Mouse (Mus musculus): ENCODE results near the gene Xpnpep2. TPM values are rescaled to one million over a fixed set of nuclear protein-coding genes. Genes with fewer than 3 reads are reported as not detected.

The Xpnpep2 gene
- polyA plus RNA-seq, 1 experiment = not detected

GRCm38 (mm10) chrX:48138539-48139275, 30.2 kb downstream of the Xpnpep2 start:
- Histone ChIP-seq H3K36me3 (ENCODE audit: control insufficient read depth) (no peaks in the 10 kb centered on the region), H3K4me1 (ENCODE audit: control insufficient read depth) (peaks cover 45% of the 10 kb centered on the region), H3K4me3 (replicated peaks) (no peak overlapping the region), H3K9me3 (ENCODE audit: control insufficient read depth, low read length) (no peaks in the 10 kb centered on the region), H3K27me3 (ENCODE audit: control insufficient read depth) (no peaks in the 10 kb centered on the region)
- peak; percentile 58 for TF ChIP-seq GATA1 (IDR thresholded peaks at IDR 0.05; ENCODE audit: low read length)
- TF ChIP-seq TAL1 (IDR thresholded peaks at IDR 0.05; ENCODE audit: low read length) = peak; percentile 17; the same call in 1 of the 3 replicates

GRCm38 (mm10) chrX:48139368-48140285, 31.1 kb downstream of the Xpnpep2 start:
- no peaks in the 10 kb centered on the region for H3K36me3 ChIP-seq (ENCODE audit: control insufficient read depth)
- no peak overlapping the region for H3K4me3 ChIP-seq (replicated peaks)
- peaks cover 45% of the 10 kb centered on the region for H3K4me1 ChIP-seq (ENCODE audit: control insufficient read depth)
- TF ChIP-seq TAL1 (IDR thresholded peaks at IDR 0.05; ENCODE audit: low read length) = no peak
- TF ChIP-seq GATA1 (IDR thresholded peaks at IDR 0.05; ENCODE audit: low read length) = no peak
- no peaks in the 10 kb centered on the region for H3K27me3 ChIP-seq (ENCODE audit: control insufficient read depth)
- no peaks in the 10 kb centered on the region for H3K9me3 ChIP-seq (ENCODE audit: control insufficient read depth, low read length)

GRCm38 (mm10) chrX:48140286-48140877, 31.9 kb downstream of the Xpnpep2 start:
- no peak overlapping the region for H3K4me3 ChIP-seq (replicated peaks)
- H3K4me1 ChIP-seq (ENCODE audit: control insufficient read depth) = peaks cover 45% of the 10 kb centered on the region
- H3K9me3 ChIP-seq (ENCODE audit: control insufficient read depth, low read length) = no peaks in the 10 kb centered on the region
- H3K36me3 ChIP-seq (ENCODE audit: control insufficient read depth) = no peaks in the 10 kb centered on the region
- H3K27me3 ChIP-seq (ENCODE audit: control insufficient read depth) = no peaks in the 10 kb centered on the region
- no peak for TF ChIP-seq GATA1 (IDR thresholded peaks at IDR 0.05; ENCODE audit: low read length)

- Histone ChIP-seq H3K9me3 (ENCODE audit: control insufficient read depth, low read length) (no peaks in the 10 kb centered on the region), H3K4me1 (ENCODE audit: control insufficient read depth) (peaks cover 45% of the 10 kb centered on the region), H3K4me3 (replicated peaks) (no peak overlapping the region), H3K36me3 (ENCODE audit: control insufficient read depth) (no peaks in the 10 kb centered on the region), H3K27me3 (ENCODE audit: control insufficient read depth) (no peaks in the 10 kb centered on the region)
- TF ChIP-seq GATA1 (IDR thresholded peaks at IDR 0.05; ENCODE audit: low read length) = no peak
- TF ChIP-seq TAL1 (IDR thresholded peaks at IDR 0.05; ENCODE audit: low read length) = no peak
Observed at GRCm38 (mm10) chrX:48141481-48141880, 33.0 kb downstream of the Xpnpep2 start.

GRCm38 (mm10) chrX:48143415-48144335, 35.1 kb downstream of the Xpnpep2 start:
- no peaks in the 10 kb centered on the region for H3K9me3 ChIP-seq (ENCODE audit: control insufficient read depth, low read length)
- no peaks in the 10 kb centered on the region for H3K27me3 ChIP-seq (ENCODE audit: control insufficient read depth)
- TF ChIP-seq GATA1 (IDR thresholded peaks at IDR 0.05; ENCODE audit: low read length) (no peak), TAL1 (IDR thresholded peaks at IDR 0.05; ENCODE audit: low read length) (no peak)
- peaks cover 32% of the 10 kb centered on the region for H3K4me1 ChIP-seq (ENCODE audit: control insufficient read depth)
- H3K4me3 ChIP-seq (replicated peaks) = peak overlapping the region; percentile 56
- H3K36me3 ChIP-seq (ENCODE audit: control insufficient read depth) = no peaks in the 10 kb centered on the region

- no peak within 1 kb of the TSS for H3K4me3 ChIP-seq (replicated peaks)
- H3K36me3 ChIP-seq (ENCODE audit: control insufficient read depth) = no peaks in the 10 kb centered on the region
- H3K4me1 ChIP-seq (ENCODE audit: control insufficient read depth) = peaks cover 10% of the 10 kb centered on the region
- no peaks in the 10 kb centered on the region for H3K27me3 ChIP-seq (ENCODE audit: control insufficient read depth)
- no peaks in the 10 kb centered on the region for H3K9me3 ChIP-seq (ENCODE audit: control insufficient read depth, low read length)
- no peak for TF ChIP-seq GATA1 (IDR thresholded peaks at IDR 0.05; ENCODE audit: low read length)
- no peak for TF ChIP-seq TAL1 (IDR thresholded peaks at IDR 0.05; ENCODE audit: low read length)
Observed at GRCm38 (mm10) chrX:48146262-48146661, 37.7 kb downstream of the Xpnpep2 start, which contains the start of gene Sash3. TSS of gene Sash3 (plus strand) at chrX:48146436.

- H3K4me3 ChIP-seq (replicated peaks) = no peak overlapping the region
Observed at GRCm38 (mm10) chrX:48147226-48147625, 38.7 kb downstream of the Xpnpep2 start.

GRCm38 (mm10) chrX:48147741-48148186, 39.2 kb downstream of the Xpnpep2 start:
- Histone ChIP-seq H3K4me1 (ENCODE audit: control insufficient read depth) (peaks cover 8% of the 10 kb centered on the region), H3K4me3 (replicated peaks) (no peak overlapping the region)

More at GRCm38 (mm10) chrX:48147226-48147625, 38.7 kb downstream of the Xpnpep2 start:
- H3K9me3 ChIP-seq (ENCODE audit: control insufficient read depth, low read length) = no peaks in the 10 kb centered on the region
- H3K27me3 ChIP-seq (ENCODE audit: control insufficient read depth) = no peaks in the 10 kb centered on the region
- peaks cover 6% of the 10 kb centered on the region for H3K4me1 ChIP-seq (ENCODE audit: control insufficient read depth)
- TF ChIP-seq TAL1 (IDR thresholded peaks at IDR 0.05; ENCODE audit: low read length) (no peak), GATA1 (IDR thresholded peaks at IDR 0.05; ENCODE audit: low read length) (no peak)
- H3K36me3 ChIP-seq (ENCODE audit: control insufficient read depth) = no peaks in the 10 kb centered on the region

More at GRCm38 (mm10) chrX:48147741-48148186, 39.2 kb downstream of the Xpnpep2 start:
- Histone ChIP-seq H3K36me3 (ENCODE audit: control insufficient read depth) (no peaks in the 10 kb centered on the region), H3K27me3 (ENCODE audit: control insufficient read depth) (no peaks in the 10 kb centered on the region), H3K9me3 (ENCODE audit: control insufficient read depth, low read length) (no peaks in the 10 kb centered on the region)
- TF ChIP-seq TAL1 (IDR thresholded peaks at IDR 0.05; ENCODE audit: low read length) (no peak), GATA1 (IDR thresholded peaks at IDR 0.05; ENCODE audit: low read length) (no peak)

All from erythroblast, embryonic 14.5 days (primary cell).